Mouse (Mus musculus): ENCODE measurements at regions not wholly inside any gene's neighbourhood (a gene's known extent, or its start where the extent isn't known, plus 50 kb on each side); places are given as distances from the start of the nearest gene placed in this dataset.

DNA sequence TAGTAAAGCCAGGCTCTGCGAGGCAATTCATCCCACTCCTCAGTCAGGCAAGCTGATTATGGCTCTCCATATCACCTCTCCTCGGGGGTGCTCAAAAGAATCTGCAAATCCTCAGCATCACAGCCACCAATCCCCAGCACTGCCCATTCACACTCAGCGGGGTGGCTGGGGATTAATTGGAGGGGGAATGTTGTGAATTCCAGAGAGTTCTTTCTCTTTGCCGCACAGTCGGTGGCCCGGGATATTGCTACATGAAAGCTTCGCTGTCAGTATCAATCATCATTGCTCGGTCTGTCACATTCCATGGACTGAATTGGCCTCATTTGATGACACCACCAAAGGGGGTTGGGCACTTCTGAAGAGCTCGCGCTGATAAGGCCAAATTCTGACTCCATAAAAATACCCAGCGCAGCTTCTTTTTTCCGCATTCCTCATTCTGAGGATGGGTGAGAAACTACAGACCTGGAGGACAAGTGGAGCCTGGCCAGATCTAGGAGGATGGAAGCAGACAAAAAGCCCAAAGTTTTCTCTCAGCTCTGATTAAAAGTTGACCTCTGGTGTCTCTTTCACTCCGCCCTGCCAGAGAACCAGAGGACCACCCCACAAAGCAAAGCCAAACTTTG, 57.1 kb upstream of the Wls start:
- H3K27me3 ChIP-seq: no peaks in the 10 kb centered on the region
- 6% methylated on average over 13 of the region's 13 CpGs for WGBS
- no peak overlapping the region for H3K9ac ChIP-seq
- no peaks in the 10 kb centered on the region for H3K9me3 ChIP-seq (replicated peaks)
- H3K4me3 ChIP-seq: peak overlapping the region; percentile 30
- H3K36me3 ChIP-seq: no peaks in the 10 kb centered on the region
- H3K4me2 ChIP-seq: peak overlapping the region; percentile 56
- no peak for ATAC-seq (replicated peaks; ENCODE audit: insufficient number of reproducible peaks, insufficient read depth, low FRiP score, low read depth)
- H3K27ac ChIP-seq: no peak overlapping the region
- peaks cover 8% of the 10 kb centered on the region for H3K4me1 ChIP-seq (replicated peaks)

DNA sequence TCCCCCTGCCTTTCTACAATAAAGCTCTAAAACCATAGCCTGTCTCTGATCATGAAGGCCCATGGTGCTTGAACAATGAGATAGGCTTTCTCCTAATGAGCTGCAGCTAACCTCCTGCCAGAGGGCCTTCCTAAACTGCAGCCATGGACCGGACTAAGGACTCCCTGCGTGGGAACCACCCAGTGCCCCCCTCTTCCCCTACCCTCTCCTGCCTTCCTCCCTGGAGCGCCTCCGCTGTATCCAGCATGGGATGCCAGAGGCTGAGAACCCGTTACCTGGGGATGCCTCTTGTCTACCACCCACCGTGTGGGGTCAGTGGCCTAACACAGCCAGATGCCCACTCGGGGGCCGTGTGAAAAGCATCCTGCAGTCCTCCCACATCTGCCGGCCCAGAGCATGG, 51.7 kb upstream of the Wls start:
- Histone ChIP-seq H3K27ac (no peak overlapping the region), H3K9ac (no peak overlapping the region), H3K4me3 (no peak overlapping the region), H3K36me3 (no peaks in the 10 kb centered on the region), H3K4me2 (no peak overlapping the region), H3K9me3 (replicated peaks) (no peaks in the 10 kb centered on the region), H3K27me3 (no peaks in the 10 kb centered on the region), H3K4me1 (replicated peaks) (peaks cover under 1% of the 10 kb centered on the region)
- ATAC-seq (replicated peaks; ENCODE audit: insufficient number of reproducible peaks, insufficient read depth, low FRiP score, low read depth): no peak
- WGBS: 75% methylated on average over 9 of the region's 9 CpGs

Measured in heart, embryonic 15.5 days (tissue).